Mouse (Mus musculus) megakaryocyte, embryonic 14.5 days (primary cell): ENCODE results near the gene Stk35. TPM values are rescaled to one million over a fixed set of nuclear protein-coding genes. Genes with fewer than 3 reads are reported as not detected.
"Not testable (repeated sequence)": the region's sequence is repeated elsewhere in the genome, so short reads cannot be mapped to it uniquely, and the experiment has no call there.

ENCODE experiments used
- H3K27me3 ChIP-seq: replicated peaks from 2 replicates; pipeline ENCODE3; 2012; ENCODE audit warnings: inconsistent platforms
- H3K36me3 ChIP-seq: replicated peaks from 2 replicates; pipeline ENCODE3; 2012; ENCODE audit warnings: low read length, inconsistent platforms, mixed read lengths
- H3K4me1 ChIP-seq: 2 replicates; pipeline ENCODE4 v1.6.1; 2012; ENCODE audit warnings: inconsistent platforms
- H3K4me3 ChIP-seq: replicated peaks from 2 replicates; pipeline ENCODE3; 2012; ENCODE audit warnings: moderate library complexity, mild to moderate bottlenecking, inconsistent platforms
- H3K9me3 ChIP-seq: 2 replicates; pipeline ENCODE4 v1.6.1; 2012; ENCODE audit warnings: inconsistent platforms
- FLI1 ChIP-seq: IDR thresholded peaks from 2 replicates; pipeline ENCODE4 v1.6.1; 2012; ENCODE audit warnings: low read length, inconsistent platforms, mixed read lengths
- GATA1 ChIP-seq: IDR thresholded peaks from 3 replicates; pipeline ENCODE4 v1.6.1; 2012; ENCODE audit warnings: mixed read lengths, low read length, inconsistent platforms, borderline replicate concordance
- polyA plus RNA-seq: library from polyadenylated mRNA; stranded (reverse); fragments of >175 nt; gene quantifications from 2 replicates; pipeline ENCODE4 v1.2.3, GENCODE M21; 2012; ENCODE audit warnings: low replicate concordance; ENCODE audit not compliant: insufficient read depth

Stk35 gene
- polyA plus RNA-seq, 1 experiment: 4.7 TPM

DNA sequence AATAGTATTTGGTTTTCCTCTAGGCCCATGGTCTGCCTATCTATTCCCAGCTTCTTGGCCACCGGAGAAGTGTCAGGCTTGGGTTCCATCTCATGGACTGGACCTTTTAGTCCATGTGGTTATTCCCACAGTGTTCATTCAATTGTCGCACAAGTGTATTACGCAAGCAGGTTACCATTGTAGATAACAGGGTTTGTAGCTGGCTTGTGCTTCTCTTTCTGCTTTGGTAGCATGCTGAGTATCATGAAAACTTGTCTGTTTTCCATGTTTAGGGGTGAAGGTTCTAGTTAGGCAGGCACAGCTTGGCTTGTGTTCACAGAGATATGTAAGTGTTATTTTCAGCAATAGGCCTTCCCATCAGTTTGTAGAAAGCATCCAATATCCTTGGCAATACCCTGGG is 25.8 kb downstream of the Stk35 start:
- no peak overlapping the region for H3K4me3 ChIP-seq
- H3K9me3 ChIP-seq: no peaks in the 10 kb centered on the region
- H3K4me1 ChIP-seq: peaks cover 51% of the 10 kb centered on the region
- no peaks in the 10 kb centered on the region for H3K27me3 ChIP-seq
- no peak for TF ChIP-seq GATA1
- no peak for TF ChIP-seq FLI1
- H3K36me3 ChIP-seq: peaks cover 81% of the 10 kb centered on the region

DNA sequence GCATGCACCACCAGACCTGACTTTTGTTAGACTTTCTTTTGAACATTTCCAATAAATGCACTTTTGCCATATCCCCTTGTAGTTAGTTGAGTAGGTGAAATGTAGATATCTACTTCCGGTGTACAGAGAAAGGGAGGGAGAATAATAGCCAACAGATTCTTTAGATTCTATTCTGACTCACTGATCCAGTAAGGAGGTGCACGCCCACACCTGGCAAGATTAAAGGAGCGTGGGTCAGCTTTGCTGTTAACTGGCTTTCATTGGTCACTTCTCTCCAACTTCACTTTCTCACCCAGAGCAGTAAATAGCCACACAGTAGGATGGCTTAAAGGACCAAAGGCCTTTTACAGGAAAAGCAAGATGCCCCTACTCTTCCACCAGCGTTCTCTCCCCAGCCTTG is 32.7 kb downstream of the Stk35 start:
- H3K36me3 ChIP-seq: peaks cover 37% of the 10 kb centered on the region
- H3K4me1 ChIP-seq: peaks cover 17% of the 10 kb centered on the region
- no peaks in the 10 kb centered on the region for H3K9me3 ChIP-seq
- TF ChIP-seq FLI1 (no peak), GATA1 (no peak)
- no peaks in the 10 kb centered on the region for H3K27me3 ChIP-seq
- H3K4me3 ChIP-seq: no peak overlapping the region

DNA sequence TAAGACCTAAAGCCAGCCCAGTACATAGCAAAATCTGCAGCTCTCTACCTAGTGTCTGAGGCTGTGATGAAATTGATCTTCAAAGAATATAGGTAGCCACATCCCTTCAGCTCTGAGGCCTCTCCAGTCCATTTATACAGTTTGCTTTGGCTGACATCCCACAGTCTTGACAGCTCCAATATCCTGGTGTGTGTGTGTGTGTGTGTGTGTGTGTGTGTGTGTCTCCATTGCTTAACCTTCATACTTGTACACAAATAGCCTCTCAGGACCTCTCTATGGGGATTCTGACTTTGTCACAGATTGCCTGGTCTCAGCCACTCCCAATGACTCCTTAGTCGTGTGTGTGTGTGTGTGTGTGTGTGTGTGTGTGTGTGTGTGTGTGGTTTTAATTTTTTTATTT is 33.9 kb downstream of the Stk35 start:
- Histone ChIP-seq H3K4me3 (no peak overlapping the region), H3K4me1 (peaks cover 17% of the 10 kb centered on the region), H3K27me3 (no peaks in the 10 kb centered on the region), H3K36me3 (peaks cover 25% of the 10 kb centered on the region), H3K9me3 (no peaks in the 10 kb centered on the region)
- no peak for TF ChIP-seq FLI1
- no peak for TF ChIP-seq GATA1

DNA sequence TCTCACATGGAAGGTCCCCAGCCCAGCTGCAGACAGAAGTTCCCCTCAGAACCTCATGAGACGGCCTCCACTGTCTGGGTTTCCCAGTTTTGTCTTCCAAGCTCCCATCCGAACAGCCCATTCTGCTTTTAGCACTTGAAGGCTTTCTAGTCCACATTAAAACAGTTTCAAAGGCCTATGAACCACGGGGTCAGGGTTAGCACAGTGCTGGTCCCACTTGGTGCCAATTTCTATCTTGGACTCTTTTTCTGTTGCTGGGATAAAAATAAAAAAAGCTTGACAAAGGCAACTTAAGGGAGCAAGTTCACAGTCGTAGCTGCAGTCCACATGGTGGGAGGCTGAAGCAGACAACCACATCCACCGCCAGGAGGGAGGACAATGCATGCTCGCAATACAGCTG is 34.6 kb downstream of the Stk35 start:
- H3K4me1 ChIP-seq: peaks cover 16% of the 10 kb centered on the region
- peaks cover 18% of the 10 kb centered on the region for H3K36me3 ChIP-seq
- no peak overlapping the region for H3K4me3 ChIP-seq
- H3K9me3 ChIP-seq: no peaks in the 10 kb centered on the region
- H3K27me3 ChIP-seq: no peaks in the 10 kb centered on the region
- TF ChIP-seq FLI1: no peak
- no peak for TF ChIP-seq GATA1

DNA sequence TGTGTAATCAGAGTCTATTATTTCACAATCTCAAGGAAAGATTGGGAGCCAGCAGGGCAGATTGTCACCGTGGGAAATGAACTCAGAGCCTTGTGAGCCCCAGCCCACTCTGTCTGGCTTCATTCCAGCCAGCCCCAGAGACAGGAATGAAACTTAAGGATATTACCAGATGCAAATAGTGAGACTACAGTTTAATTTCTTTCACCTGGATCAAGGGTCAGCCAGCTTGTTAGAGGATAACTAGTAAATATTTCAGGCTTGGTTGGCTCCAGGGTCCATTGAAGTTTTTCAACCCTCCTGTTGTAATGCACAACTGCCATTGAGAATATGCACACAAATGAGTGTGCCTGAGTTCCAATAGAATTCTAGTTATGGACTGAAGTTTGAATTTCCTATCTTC is 36.6 kb downstream of the Stk35 start:
- Histone ChIP-seq H3K36me3 (no peaks in the 10 kb centered on the region), H3K9me3 (no peaks in the 10 kb centered on the region), H3K4me1 (no peaks in the 10 kb centered on the region), H3K27me3 (no peaks in the 10 kb centered on the region), H3K4me3 (no peak overlapping the region)
- TF ChIP-seq FLI1: no peak
- TF ChIP-seq GATA1: no peak

DNA sequence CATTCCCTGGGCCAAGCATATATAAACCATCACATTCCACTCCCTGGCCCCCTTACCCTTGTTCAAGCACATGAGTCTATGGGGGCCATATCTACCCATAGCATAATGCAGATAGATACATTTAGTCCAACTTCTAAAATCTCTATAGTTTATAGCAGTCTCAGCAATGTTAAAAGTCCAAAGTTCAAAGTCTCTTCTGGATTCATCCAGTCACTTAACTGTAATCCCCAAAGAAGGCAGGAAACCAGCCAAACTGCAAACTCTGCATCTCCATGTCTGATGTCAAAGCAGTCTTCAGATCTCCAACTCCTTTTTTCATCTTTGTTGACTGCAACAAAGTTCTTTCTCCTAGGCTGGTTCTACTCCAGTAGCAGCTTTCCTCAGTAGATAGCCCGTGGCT is 38.0 kb downstream of the Stk35 start:
- no peaks in the 10 kb centered on the region for H3K9me3 ChIP-seq
- H3K27me3 ChIP-seq: no peaks in the 10 kb centered on the region
- H3K36me3 ChIP-seq: no peaks in the 10 kb centered on the region
- TF ChIP-seq FLI1: no peak
- no peak for TF ChIP-seq GATA1
- no peak overlapping the region for H3K4me3 ChIP-seq
- H3K4me1 ChIP-seq: no peaks in the 10 kb centered on the region

DNA sequence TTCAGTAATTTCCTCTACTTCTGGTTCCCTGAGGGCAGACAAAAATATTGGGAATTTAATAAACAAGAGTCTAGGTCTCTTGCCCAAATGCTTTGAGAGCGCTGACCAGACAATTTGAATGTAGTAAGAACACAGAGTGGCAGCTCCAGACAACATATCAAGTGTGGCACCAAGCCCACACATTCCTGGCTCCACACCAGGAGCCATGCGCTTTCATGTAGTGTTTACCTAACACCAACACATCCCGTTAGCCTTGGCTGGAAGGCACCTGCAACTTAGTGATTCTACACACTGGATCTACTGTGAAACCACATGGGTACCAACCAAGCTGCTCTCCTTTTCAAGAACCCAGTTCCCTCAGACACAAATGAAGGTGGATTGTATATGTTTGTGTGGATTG is 45.5 kb downstream of the Stk35 start:
- no peak for TF ChIP-seq FLI1
- TF ChIP-seq GATA1: no peak
- Histone ChIP-seq H3K4me1 (no peaks in the 10 kb centered on the region), H3K4me3 (no peak overlapping the region), H3K9me3 (no peaks in the 10 kb centered on the region), H3K36me3 (no peaks in the 10 kb centered on the region), H3K27me3 (no peaks in the 10 kb centered on the region)

DNA sequence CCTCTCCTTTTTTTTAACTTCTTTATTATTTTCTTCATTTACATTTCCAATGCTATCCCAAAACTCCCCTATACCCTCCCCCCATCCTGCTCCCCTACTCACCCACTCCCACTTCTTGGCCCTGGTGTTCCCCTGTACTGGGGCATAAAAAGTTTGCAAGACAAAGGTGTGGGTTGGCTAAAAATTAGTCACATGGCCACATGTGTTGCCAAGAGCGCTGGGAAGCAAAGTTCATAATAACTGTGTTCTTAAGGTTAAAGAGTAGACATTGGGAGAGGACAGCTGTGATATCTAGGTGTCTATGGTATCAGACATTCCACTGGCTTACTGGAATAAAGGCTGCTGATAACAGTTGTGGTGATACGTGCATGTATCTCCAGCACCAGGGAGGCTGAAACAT is 46.2 kb downstream of the Stk35 start:
- H3K4me3 ChIP-seq: no peak overlapping the region
- H3K4me1 ChIP-seq: no peaks in the 10 kb centered on the region

DNA sequence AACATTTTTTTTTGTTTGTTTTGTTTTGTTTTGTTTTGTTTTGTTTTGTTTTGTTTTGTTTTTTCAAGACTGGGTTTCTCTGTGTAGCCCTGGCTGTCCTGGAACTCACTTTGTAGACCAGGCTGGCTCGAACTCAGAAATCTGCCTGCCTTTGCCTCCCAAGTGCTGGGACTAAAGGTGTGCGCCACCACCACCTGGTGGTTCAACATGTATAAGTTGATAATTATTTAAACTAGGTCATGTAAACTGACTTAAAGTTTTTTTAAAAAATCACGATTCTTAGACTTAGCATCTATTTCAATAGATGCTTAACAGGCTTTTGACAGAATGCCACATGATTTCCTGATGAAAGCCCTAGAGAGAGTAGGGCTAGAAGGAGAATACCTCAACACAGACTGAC is 48.8 kb downstream of the Stk35 start:
- not testable (repeated sequence) for H3K36me3 ChIP-seq, H3K27me3 ChIP-seq, H3K9me3 ChIP-seq, H3K4me1 ChIP-seq, H3K4me3 ChIP-seq

More for the DNA sequence above, 46.2 kb downstream of the Stk35 start:
- no peaks in the 10 kb centered on the region for H3K27me3 ChIP-seq
- H3K36me3 ChIP-seq: no peaks in the 10 kb centered on the region
- H3K9me3 ChIP-seq: no peaks in the 10 kb centered on the region
- no peak for TF ChIP-seq FLI1
- no peak for TF ChIP-seq GATA1

DNA sequence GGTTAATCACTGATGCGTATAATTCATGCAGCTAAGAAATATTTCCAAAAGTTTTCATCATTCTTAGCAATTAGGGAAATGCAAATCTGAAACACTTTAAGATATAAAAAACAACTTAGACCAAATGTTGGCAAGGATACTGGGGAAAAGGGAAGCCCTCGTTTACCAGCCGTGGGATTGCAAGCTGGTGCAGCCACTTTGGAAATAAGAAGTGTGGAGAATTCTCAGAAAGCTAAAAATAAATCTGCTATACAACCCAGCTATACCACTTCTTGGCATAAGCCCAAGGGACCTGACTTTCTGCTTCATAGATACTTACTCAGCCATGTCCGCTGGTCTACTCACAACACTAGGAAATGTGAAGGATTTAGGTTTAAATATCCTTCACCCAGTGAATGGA is 51.2 kb downstream of the Stk35 start:
- Histone ChIP-seq H3K9me3 (no peaks in the 10 kb centered on the region), H3K4me1 (no peaks in the 10 kb centered on the region), H3K4me3 (no peak overlapping the region), H3K36me3 (no peaks in the 10 kb centered on the region), H3K27me3 (no peaks in the 10 kb centered on the region)
- TF ChIP-seq FLI1 (no peak), GATA1 (no peak)

DNA sequence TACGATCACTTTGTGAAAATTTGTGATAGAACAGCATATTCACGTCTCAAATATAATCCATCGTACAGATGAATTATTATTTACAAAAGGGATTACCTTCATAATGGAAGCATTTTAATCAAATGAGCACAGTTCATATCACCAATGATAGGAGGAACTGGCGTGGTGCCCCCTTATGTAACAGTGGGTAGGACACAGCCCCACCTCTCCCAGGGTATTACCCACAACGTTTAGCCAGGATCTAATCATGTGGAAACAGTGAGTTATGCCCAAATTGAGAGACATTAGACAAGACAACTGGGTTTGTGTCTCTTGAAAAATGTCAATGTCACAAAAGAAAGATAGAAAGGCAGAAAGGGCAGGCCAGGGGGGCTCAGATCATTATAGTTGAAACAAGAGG is 62.9 kb downstream of the Stk35 start:
- H3K4me1 ChIP-seq: no peaks in the 10 kb centered on the region
- H3K36me3 ChIP-seq: no peaks in the 10 kb centered on the region
- TF ChIP-seq FLI1: no peak
- TF ChIP-seq GATA1: no peak
- peaks cover 12% of the 10 kb centered on the region for H3K27me3 ChIP-seq
- H3K4me3 ChIP-seq: no peak overlapping the region
- H3K9me3 ChIP-seq: peaks cover 37% of the 10 kb centered on the region
